Mouse (Mus musculus) lung, embryonic 15.5 days (tissue): ENCODE results near the gene Rrp1b. TPM values are rescaled to one million over a fixed set of nuclear protein-coding genes. Genes with fewer than 3 reads are reported as not detected.

Source experiments
- ATAC-seq: fragments of 200-750 bp; cut with Nextera tagmentation; 2 replicates; pipeline ENCODE4 v1.8.0; 2017; ENCODE audit warnings: moderate number of reproducible peaks, borderline replicate concordance; ENCODE audit not compliant: low FRiP score, low TSS enrichment; ENCODE audit errors: extremely low read depth
- H3K27ac ChIP-seq: fragments of 300-500 bp; sonication (generic); 2 replicates; pipeline ENCODE4 v1.5.1; 2015; ENCODE audit warnings: moderate library complexity, mild to moderate bottlenecking, inconsistent platforms
- H3K27me3 ChIP-seq: fragments of 300-500 bp; sonication (generic); 2 replicates; pipeline ENCODE4 v1.6.1; 2015; ENCODE audit warnings: inconsistent platforms
- H3K36me3 ChIP-seq: fragments of 300-500 bp; sonication (generic); 2 replicates; pipeline ENCODE4 v1.6.1; 2015; ENCODE audit warnings: inconsistent platforms
- H3K4me1 ChIP-seq: fragments of 300-500 bp; sonication (generic); 2 replicates; pipeline ENCODE4 v1.6.1; 2015; ENCODE audit warnings: inconsistent platforms
- H3K4me2 ChIP-seq: fragments of 300-500 bp; sonication (generic); 2 replicates; pipeline ENCODE4 v1.6.1; 2015; ENCODE audit warnings: inconsistent platforms, mild to moderate bottlenecking, moderate library complexity
- H3K4me3 ChIP-seq: fragments of 300-500 bp; sonication (generic); 2 replicates; pipeline ENCODE4 v1.5.1; 2015; ENCODE audit warnings: mild to moderate bottlenecking, inconsistent platforms
- H3K9ac ChIP-seq: fragments of 300-500 bp; sonication (generic); 2 replicates; pipeline ENCODE4 v1.6.1; 2015; ENCODE audit warnings: inconsistent platforms
- H3K9me3 ChIP-seq: fragments of 300-500 bp; sonication (generic); 2 replicates; pipeline ENCODE4 v1.6.1; 2016; ENCODE audit warnings: inconsistent platforms
- WGBS: fragments of 180-500 bp; shearing (Covaris S2); methylation state at CpG from one replicate; pipeline ENCODE4 v1.1.7; 2015; 5-methylcytosine and 5-hydroxymethylcytosine counted together
- polyA plus RNA-seq: library from polyadenylated mRNA; unstranded; fragments of >200 nt; fragmentation: Nextera tagmentation; extraction: Ambion mirVana; gene quantifications from 2 replicates; pipeline ENCODE4 v1.2.1, GENCODE M21; 2015

Rrp1b gene
- polyA plus RNA-seq, 1 experiment from 2014 or later: 48.4 TPM

DNA sequence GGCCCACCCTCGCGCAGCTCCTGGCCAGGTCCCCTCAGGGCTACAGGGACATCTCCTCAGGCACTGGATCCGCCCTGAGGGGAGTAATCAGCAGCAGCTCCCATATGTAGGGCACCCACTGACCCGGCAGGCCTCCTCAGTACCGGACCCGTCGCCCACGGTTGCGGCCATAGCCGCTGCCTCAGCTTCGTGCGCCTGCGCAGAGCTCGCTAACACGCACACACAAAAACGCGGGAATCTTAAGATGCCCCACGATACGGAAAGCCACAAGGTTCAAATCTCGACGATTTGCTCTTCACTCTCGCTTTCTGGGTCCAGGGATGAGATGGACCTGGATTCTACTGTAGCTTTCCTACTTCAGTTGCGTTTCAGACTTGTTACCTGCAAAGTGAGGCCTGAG, 1.6 kb upstream of the Rrp1b start:
- Histone ChIP-seq H3K9ac (no peak overlapping the region), H3K4me1 (peaks cover 22% of the 10 kb centered on the region), H3K9me3 (no peaks in the 10 kb centered on the region), H3K4me3 (no peak overlapping the region), H3K36me3 (no peaks in the 10 kb centered on the region), H3K27ac (no peak overlapping the region), H3K4me2 (no peak overlapping the region), H3K27me3 (no peaks in the 10 kb centered on the region)
- ATAC-seq: no peak
- WGBS: 84% methylated on average over 23 of the region's 23 CpGs

DNA sequence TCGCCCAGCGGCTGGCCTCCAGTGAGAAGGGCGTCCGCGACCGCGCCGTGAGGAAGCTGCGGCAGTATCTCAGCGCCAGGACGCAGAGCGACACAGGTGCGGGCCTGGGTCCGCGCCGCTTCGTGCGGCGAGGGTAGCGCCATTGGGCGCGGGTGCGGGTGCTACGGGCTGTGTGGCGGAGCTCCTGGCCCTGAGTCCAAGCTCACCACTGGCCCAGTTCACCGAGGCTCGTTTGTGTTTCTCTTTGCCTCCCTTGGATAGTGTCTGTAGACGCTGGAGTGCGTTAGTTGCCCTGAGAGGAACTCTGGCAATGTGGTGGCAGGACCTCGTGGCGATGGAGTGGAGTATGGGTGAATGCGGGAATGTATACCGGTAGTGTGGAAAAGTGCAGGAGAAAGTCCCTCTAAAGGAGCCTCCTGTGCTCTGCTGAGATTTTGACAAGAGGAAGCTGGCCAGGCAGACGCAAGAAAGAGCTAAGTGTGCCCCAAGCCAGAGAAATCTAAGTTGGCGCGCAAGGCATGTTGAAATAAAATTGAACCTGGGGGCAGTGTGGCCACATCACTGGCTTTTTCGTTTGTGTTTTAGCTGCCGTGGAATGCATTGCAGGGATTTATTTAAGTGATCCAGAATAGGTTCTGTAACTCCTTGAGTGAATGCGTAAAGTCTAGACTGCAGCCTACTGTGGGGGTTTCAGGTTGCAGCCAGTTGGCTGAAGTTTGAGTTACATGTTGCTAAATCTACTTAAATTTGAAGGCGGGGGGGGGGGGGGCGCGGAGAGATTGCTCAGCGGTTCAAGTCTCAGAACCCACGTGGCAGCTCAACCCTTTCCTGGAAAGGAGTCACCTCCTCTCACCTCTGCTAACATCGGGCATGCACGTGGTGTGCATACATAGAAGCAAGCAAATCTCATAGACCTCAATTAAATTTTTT, 874 bp downstream of the Rrp1b start:
- Histone ChIP-seq H3K4me1 (peaks cover 22% of the 10 kb centered on the region), H3K27me3 (no peaks in the 10 kb centered on the region), H3K9ac (peak overlapping the region; percentile 84), H3K9me3 (no peaks in the 10 kb centered on the region), H3K36me3 (0 out of 2 replicates have a peak, but pooled peaks cover 4% of the 10 kb centered on the region), H3K27ac (peak overlapping the region; percentile 76), H3K4me3 (peak overlapping the region; percentile 95), H3K4me2 (peak overlapping the region; percentile 92)
- under 1% methylated on average over 46 of the region's 46 CpGs for WGBS
- ATAC-seq: peak; percentile 57; the same call in 1 of the 2 replicates

DNA sequence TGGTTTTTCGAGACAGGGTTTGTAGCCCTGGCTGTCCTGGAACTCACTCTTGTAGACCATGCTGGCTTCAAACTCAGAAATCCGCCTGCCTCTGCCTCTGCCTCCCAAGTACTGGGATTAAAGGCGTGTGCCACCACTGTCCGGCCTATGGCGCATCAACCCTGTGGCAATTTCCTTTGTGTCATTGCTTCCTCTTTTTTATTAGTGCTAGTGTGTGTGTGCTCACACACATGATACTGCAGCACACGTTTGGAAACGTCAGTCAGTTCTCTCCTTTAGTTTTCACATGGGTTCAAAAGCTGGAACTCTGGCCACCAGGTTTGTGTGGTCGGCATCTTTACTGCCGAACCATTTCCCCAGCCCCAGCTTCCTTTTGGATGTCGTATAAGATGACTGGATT, 4.4 kb downstream of the Rrp1b start:
- Histone ChIP-seq H3K36me3 (0 out of 2 replicates have a peak, but pooled peaks cover 4% of the 10 kb centered on the region), H3K9ac (no peak overlapping the region), H3K27ac (no peak overlapping the region), H3K4me2 (no peak overlapping the region), H3K9me3 (no peaks in the 10 kb centered on the region), H3K4me3 (no peak overlapping the region), H3K4me1 (peaks cover 22% of the 10 kb centered on the region), H3K27me3 (no peaks in the 10 kb centered on the region)
- WGBS: 82% methylated on average over 10 of the region's 10 CpGs
- no peak for ATAC-seq

DNA sequence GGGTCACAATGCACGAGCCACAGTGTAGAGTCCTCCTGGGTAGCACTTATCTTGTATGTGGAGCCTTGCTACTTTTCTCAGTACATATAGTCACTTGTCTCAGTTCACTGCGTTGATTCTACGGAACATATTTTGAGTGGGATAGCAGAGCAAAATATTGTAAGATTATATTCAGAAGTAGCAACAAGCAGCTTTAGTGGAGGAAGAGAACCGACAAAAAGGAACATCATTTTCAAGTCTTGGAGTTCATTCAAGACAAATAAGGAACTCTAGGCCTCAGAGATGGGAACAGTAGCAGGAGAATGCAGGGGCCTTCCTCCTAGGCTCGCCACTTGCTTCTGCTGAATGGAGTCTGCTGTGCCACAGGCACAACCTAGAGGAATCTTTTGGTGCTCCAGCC, 10.6 kb downstream of the Rrp1b start:
- Histone ChIP-seq H3K9ac (no peak overlapping the region), H3K27me3 (no peaks in the 10 kb centered on the region), H3K27ac (no peak overlapping the region), H3K36me3 (peaks cover 46% of the 10 kb centered on the region), H3K4me2 (no peak overlapping the region), H3K4me3 (no peak overlapping the region), H3K9me3 (no peaks in the 10 kb centered on the region), H3K4me1 (no peaks in the 10 kb centered on the region)
- 83% methylated on average over 5 of the region's 5 CpGs for WGBS
- ATAC-seq: no peak

GRCm38 (mm10) chr17:32048351-32048750, 12.5 kb downstream of the Rrp1b start:
- no peak overlapping the region for H3K4me3 ChIP-seq
- H3K9ac ChIP-seq: no peak overlapping the region
- 71% methylated on average over 5 of the region's 5 CpGs for whole genome bisulfite sequencing
- H3K36me3 ChIP-seq: peaks cover 62% of the 10 kb centered on the region
- no peaks in the 10 kb centered on the region; the same call in 1 of the 2 replicates for H3K4me1 ChIP-seq
- ATAC-seq: no peak
- no peak overlapping the region for H3K27ac ChIP-seq
- H3K4me2 ChIP-seq: no peak overlapping the region
- no peaks in the 10 kb centered on the region for H3K27me3 ChIP-seq
- no peaks in the 10 kb centered on the region for H3K9me3 ChIP-seq

DNA sequence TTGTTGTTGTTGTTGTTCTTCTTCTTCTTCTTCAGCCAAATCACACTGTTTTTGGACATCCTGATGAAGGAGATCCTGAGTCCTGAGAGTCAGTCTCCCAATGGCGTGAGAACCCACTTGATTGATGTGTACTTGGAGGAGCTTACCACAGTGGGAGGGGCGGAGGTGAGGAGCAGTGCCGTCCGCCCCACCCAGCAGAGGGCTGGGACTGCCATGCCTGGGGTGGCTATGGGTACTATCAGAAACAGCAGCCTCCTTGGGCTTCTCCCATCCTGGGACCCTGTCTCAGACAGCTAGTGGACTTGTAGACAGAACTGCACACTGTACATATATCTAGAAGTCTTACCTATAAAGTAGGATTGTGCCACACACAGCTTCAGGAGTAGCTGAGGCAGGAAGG, 14.0 kb downstream of the Rrp1b start:
- H3K9me3 ChIP-seq: no peaks in the 10 kb centered on the region
- H3K9ac ChIP-seq: no peak overlapping the region
- 75% methylated on average over 4 of the region's 4 CpGs for WGBS
- no peak overlapping the region for H3K4me2 ChIP-seq
- no peak overlapping the region for H3K4me3 ChIP-seq
- no peak for ATAC-seq
- H3K27ac ChIP-seq: no peak overlapping the region
- H3K27me3 ChIP-seq: no peaks in the 10 kb centered on the region
- H3K4me1 ChIP-seq: no peaks in the 10 kb centered on the region; the same call in 1 of the 2 replicates
- peaks cover 72% of the 10 kb centered on the region for H3K36me3 ChIP-seq

- Histone ChIP-seq H3K36me3 (peaks cover 79% of the 10 kb centered on the region), H3K4me1 (no peaks in the 10 kb centered on the region; the same call in 1 of the 2 replicates), H3K4me3 (no peak overlapping the region), H3K4me2 (no peak overlapping the region), H3K9me3 (no peaks in the 10 kb centered on the region), H3K27me3 (no peaks in the 10 kb centered on the region), H3K9ac (no peak overlapping the region), H3K27ac (no peak overlapping the region)
- WGBS: 80% methylated on average over 6 of the region's 6 CpGs
- ATAC-seq: no peak
Observed at GRCm38 (mm10) chr17:32050609-32051008, 14.7 kb downstream of the Rrp1b start.

DNA sequence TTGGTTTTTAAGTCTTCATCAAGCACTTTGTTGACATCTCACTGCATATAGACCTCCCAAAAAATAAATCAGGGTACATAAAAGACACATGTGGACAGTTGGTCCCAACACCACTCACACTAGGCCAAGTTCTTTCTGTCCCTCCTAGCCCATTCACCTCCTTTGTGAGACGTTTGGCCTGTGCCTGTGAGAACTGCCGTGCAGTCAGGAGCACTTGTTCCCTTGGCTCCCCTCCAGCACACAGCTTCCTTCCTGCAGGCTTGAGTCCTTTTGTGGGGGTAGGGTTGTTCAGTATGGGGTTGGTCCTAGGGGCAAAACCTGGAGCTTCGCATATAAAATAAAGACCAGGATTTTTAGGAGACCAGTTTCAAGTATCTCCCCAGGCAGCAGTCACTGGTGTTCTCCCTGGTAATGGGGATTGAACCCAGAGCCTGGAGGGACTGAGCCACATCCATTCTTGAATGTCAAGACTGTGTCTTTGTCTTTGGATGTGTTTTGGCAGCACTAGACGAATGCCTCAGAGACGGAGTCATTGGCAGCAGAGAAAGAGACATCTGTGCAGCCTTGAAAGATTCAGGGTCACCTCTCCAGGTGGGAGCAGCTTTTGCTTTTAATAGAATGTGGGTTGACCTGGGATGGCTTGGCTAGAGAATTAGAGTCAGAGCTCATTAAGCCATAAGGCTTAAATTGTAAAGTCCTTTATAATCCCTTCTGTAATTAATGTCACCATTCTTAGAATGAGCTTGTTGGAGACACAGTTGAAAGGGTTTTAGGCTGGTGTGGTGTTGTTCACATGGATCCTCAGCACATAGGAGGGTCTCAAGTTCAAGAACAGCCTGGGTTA, 16.6 kb downstream of the Rrp1b start:
- no peaks in the 10 kb centered on the region for H3K9me3 ChIP-seq
- H3K36me3 ChIP-seq: peaks cover 84% of the 10 kb centered on the region
- H3K4me3 ChIP-seq: no peak overlapping the region
- WGBS: 60% methylated on average over 5 of the region's 5 CpGs
- no peak for ATAC-seq
- no peak overlapping the region for H3K4me2 ChIP-seq
- no peaks in the 10 kb centered on the region; the same call in 1 of the 2 replicates for H3K4me1 ChIP-seq
- no peak overlapping the region for H3K27ac ChIP-seq
- no peak overlapping the region for H3K9ac ChIP-seq
- H3K27me3 ChIP-seq: no peaks in the 10 kb centered on the region

DNA sequence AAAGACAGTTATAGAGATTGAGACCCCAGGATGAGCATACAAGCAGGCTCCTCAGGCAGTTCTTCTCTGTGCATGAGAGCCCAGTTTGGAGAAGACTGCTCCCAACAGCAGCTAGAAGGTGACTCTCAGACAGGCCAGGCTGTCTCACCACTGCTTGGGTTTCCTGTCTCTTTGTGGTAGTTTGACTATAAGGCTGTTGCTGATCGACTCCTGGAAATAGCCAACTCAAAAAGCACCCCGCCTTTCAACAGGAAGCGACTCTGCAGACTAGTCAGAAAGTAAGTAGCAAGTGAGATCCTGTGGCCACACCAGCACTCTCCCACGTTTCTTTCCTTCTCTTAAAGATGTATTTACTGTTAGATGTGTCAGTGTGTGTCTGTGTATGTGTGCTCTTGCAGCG, 17.8 kb downstream of the Rrp1b start:
- no peaks in the 10 kb centered on the region; the same call in 1 of the 2 replicates for H3K4me1 ChIP-seq
- no peak overlapping the region for H3K4me3 ChIP-seq

DNA sequence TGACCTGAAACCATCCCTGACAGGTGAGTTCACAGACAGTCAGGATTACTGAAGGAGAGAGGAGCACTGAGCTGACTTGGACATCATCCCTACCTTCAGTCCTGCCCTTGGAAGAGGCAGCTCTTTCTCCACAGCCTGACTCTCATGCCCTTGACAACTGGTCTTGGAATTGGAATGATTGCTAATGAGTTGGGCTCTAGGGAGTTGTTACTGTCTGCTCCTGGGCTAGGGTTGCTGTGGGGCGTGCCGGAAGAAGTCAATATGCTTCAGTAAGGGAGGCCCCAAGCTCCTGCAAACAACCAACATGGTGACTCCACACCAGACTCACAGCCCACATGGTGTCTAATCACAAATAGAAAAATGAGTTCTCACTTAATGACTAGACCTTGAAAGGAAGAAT, 21.9 kb downstream of the Rrp1b start:
- H3K27me3 ChIP-seq: no peaks in the 10 kb centered on the region
- H3K36me3 ChIP-seq: peaks cover 87% of the 10 kb centered on the region
- H3K27ac ChIP-seq: no peak overlapping the region
- H3K9ac ChIP-seq: no peak overlapping the region
- H3K4me2 ChIP-seq: no peak overlapping the region
- no peak overlapping the region for H3K4me3 ChIP-seq
- WGBS: 92% methylated on average over 2 of the region's 2 CpGs
- H3K4me1 ChIP-seq: no peaks in the 10 kb centered on the region
- ATAC-seq: no peak
- H3K9me3 ChIP-seq: no peaks in the 10 kb centered on the region

More for the DNA sequence above, 17.8 kb downstream of the Rrp1b start:
- 80% methylated on average over 5 of the region's 5 CpGs for WGBS
- no peak for ATAC-seq
- no peak overlapping the region for H3K4me2 ChIP-seq
- peaks cover 84% of the 10 kb centered on the region for H3K36me3 ChIP-seq
- H3K9me3 ChIP-seq: no peaks in the 10 kb centered on the region
- no peaks in the 10 kb centered on the region for H3K27me3 ChIP-seq
- H3K9ac ChIP-seq: no peak overlapping the region
- H3K27ac ChIP-seq: no peak overlapping the region

GRCm38 (mm10) chr17:32059084-32059483, 23.2 kb downstream of the Rrp1b start:
- peaks cover 77% of the 10 kb centered on the region for H3K36me3 ChIP-seq
- H3K27me3 ChIP-seq: no peaks in the 10 kb centered on the region
- 96% methylated on average over 2 of the region's 2 CpGs for WGBS
- H3K4me2 ChIP-seq: no peak overlapping the region
- ATAC-seq: no peak
- H3K4me1 ChIP-seq: no peaks in the 10 kb centered on the region
- H3K27ac ChIP-seq: no peak overlapping the region
- H3K9me3 ChIP-seq: no peaks in the 10 kb centered on the region
- no peak overlapping the region for H3K4me3 ChIP-seq
- H3K9ac ChIP-seq: no peak overlapping the region

DNA sequence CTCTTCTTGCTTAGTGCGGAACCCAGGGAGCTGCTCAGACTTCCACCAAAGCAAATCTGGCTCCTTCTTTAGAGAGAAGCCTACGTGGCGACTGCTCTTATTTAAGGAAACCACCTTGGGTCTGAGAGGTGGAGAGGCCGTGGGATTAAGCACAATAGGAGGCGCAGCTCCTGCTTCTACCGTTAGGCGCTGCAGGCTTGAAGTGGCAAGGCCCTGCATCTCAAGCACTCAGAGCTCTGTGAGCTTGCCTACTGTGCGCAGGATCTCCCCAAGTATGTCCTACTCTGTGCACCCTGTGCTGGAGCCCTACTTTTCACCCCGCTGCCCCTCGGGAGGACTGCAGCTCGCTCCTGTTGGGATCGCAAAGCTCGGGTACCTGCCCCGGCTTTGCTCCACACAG, 25.3 kb downstream of the Rrp1b start:
- WGBS: 95% methylated on average over 14 of the region's 14 CpGs
- Histone ChIP-seq H3K4me2 (no peak overlapping the region), H3K9me3 (no peaks in the 10 kb centered on the region), H3K4me3 (no peak overlapping the region), H3K36me3 (peaks cover 59% of the 10 kb centered on the region), H3K27me3 (no peaks in the 10 kb centered on the region), H3K4me1 (no peaks in the 10 kb centered on the region), H3K9ac (no peak overlapping the region), H3K27ac (no peak overlapping the region)
- ATAC-seq: no peak
